Mouse (Mus musculus) cerebellum, adult 2 months (tissue): Measurements from ENCODE around the gene Palm3. TPM values are rescaled to one million over a fixed set of nuclear protein-coding genes. Genes with fewer than 3 reads are reported as not detected.
A peak's percentile ranks its signal among the peaks of the same experiment; 100 is the strongest.

ENCODE experiments used
- DNase-seq, 2 experiments: peaks; one replicate each; pipeline ENCODE4 v3.0.0; 2021
- H3K27ac ChIP-seq: fragments of 200-500 bp; 2 replicates; pipeline ENCODE4 v1.5.1; 2012; ENCODE audit warnings: low read length, control low read depth, inconsistent platforms; ENCODE audit not compliant: insufficient read depth
- H3K27me3 ChIP-seq: fragments of 200-500 bp; 2 replicates; pipeline ENCODE4 v1.6.1; 2012; ENCODE audit warnings: inconsistent platforms, mild to moderate bottlenecking, low read length, moderate library complexity; ENCODE audit not compliant: control insufficient read depth, insufficient read depth
- H3K4me1 ChIP-seq: fragments of 200-500 bp; 2 replicates; pipeline ENCODE4 v1.6.1; 2011; ENCODE audit warnings: low read length; ENCODE audit not compliant: control insufficient read depth, insufficient read depth
- H3K4me3 ChIP-seq: fragments of 200-500 bp; replicated peaks from 2 replicates; pipeline ENCODE3; 2011; ENCODE audit warnings: mild to moderate bottlenecking, low read depth, low read length, control low read depth; ENCODE audit not compliant: insufficient read depth
- CTCF ChIP-seq: fragments of 200-500 bp; IDR thresholded peaks from 2 replicates; pipeline ENCODE4 v1.5.1; 2011; ENCODE audit warnings: low read depth, mild to moderate bottlenecking, control low read depth, low read length, moderate library complexity, borderline replicate concordance; ENCODE audit not compliant: insufficient read depth
- POLR2A ChIP-seq: fragments of 200-500 bp; IDR thresholded peaks from 2 replicates; pipeline ENCODE4 v1.6.1; 2011; ENCODE audit warnings: low read length, control low read depth, borderline replicate concordance; ENCODE audit not compliant: insufficient read depth
- WGBS: fragments of 180-500 bp; shearing (Covaris S2); methylation state at CpG from one replicate; pipeline ENCODE4 v1.1.7; 2018; 5-methylcytosine and 5-hydroxymethylcytosine counted together
- polyA plus RNA-seq: library from polyadenylated mRNA; depleted of rRNA; stranded (reverse); fragments of >200 nt; gene quantifications from 2 replicates; pipeline ENCODE4 v1.2.3, GENCODE M21; 2012

The Palm3 gene
- polyA plus RNA-seq, 1 experiment = 4.1 TPM

DNA sequence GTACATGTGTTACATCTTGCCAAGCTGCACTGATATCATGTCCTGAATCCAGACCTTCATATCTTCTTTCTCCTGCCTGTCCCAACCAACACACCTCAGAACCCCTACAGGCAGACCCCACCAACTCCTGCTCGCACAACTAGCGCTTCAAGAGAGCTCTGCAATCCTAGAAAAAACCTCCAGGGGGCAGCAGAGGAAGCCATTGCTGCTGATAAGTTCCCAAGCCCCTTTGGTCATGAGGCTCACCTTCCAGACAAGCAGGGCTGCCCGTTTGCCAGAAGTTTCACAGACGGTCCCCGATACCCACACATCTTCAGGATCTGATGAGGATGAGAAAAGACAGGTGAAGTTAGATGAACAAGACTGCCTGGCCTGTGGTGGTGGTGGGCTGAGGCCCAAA, 17.8 kb downstream of the Palm3 start:
- Histone ChIP-seq H3K4me3 (no peak overlapping the region), H3K27ac (no peak overlapping the region), H3K27me3 (no peaks in the 10 kb centered on the region), H3K4me1 (no peaks in the 10 kb centered on the region)
- WGBS = 4% methylated on average over 5 of the region's 5 CpGs
- peak; percentile 62 to 76 for DNase-seq
- TF ChIP-seq CTCF (peak; percentile 73), POLR2A (no peak)

GRCm38 (mm10) chr8:84042066-84042947, 21.0 kb downstream of the Palm3 start, which contains the start of gene Il27ra:
Il27ra (minus strand) TSS chr8:84042589.
- Histone ChIP-seq H3K4me1 (no peaks in the 10 kb centered on the region), H3K27me3 (no peaks in the 10 kb centered on the region), H3K4me3 (peak within 1 kb of the TSS; percentile 26), H3K27ac (no peak within 1 kb of the TSS)
- 4% methylated on average over 40 of the region's 40 CpGs for WGBS
- TF ChIP-seq POLR2A = no peak
- TF ChIP-seq CTCF = peak; percentile 69; the same call in 1 of the 2 replicates
- DNase-seq = peak; percentile 25 to 46

- Histone ChIP-seq H3K4me3 (no peak overlapping the region), H3K4me1 (no peaks in the 10 kb centered on the region), H3K27ac (no peak overlapping the region), H3K27me3 (no peaks in the 10 kb centered on the region)
- WGBS = 35% methylated on average over 12 of the region's 12 CpGs
- no peak for TF ChIP-seq POLR2A
- TF ChIP-seq CTCF = no peak
- no peak for DNase-seq
Observed at GRCm38 (mm10) chr8:84042948-84043342, 21.7 kb downstream of the Palm3 start.

DNA sequence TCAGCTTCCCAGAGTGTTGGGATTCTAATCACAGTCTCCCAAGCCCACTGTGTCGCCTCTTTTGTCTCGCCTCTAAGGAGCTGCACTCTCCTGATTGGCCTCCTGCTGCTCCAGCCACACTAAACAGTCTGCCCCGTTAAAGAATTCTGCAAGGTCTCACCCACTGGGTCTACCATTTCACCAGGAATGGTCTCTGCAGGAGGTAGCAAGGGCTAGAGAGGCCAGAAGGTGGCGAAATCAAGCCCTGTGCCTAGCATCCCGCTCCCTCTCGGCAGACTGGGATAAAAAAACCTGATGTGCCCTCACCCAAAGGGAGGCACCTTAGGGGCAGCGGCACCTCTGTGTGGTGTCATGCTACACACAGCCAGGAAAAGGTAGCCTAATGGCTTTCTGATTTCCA, 22.8 kb downstream of the Palm3 start:
- 42% methylated on average over 7 of the region's 7 CpGs for WGBS
- no peak overlapping the region for H3K4me3 ChIP-seq
- no peak for TF ChIP-seq POLR2A
- TF ChIP-seq CTCF = no peak
- DNase-seq = no peak
- H3K4me1 ChIP-seq = no peaks in the 10 kb centered on the region
- no peak overlapping the region for H3K27ac ChIP-seq
- H3K27me3 ChIP-seq = no peaks in the 10 kb centered on the region

DNA sequence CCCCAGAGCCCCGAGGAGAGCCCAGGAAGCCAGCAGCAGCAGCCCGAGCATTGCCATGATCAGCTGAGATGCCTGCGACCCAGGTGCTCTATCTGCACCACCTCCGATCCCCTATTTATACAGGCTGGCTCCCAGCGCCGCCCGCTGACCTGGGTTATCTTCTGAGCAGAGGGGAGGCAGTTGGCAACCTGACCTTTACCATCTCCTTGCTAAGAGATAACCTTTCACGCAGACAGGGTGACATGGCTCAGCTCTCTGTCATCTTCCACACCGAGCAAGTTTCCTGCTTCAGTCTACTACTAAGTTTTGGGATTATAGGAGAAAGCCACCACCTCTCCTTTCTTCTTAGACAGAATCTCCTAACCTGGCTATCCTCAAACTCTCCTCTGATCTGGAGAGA, 23.6 kb downstream of the Palm3 start, which contains the start of gene Rln3:
TSS of gene Rln3 (minus strand) at position 101 of the 400 bp plus-strand sequence.
- no peaks in the 10 kb centered on the region for H3K27me3 ChIP-seq
- H3K4me1 ChIP-seq = no peaks in the 10 kb centered on the region
- H3K4me3 ChIP-seq = no peak within 1 kb of the TSS
- 39% methylated on average over 9 of the region's 9 CpGs for WGBS
- no peak for DNase-seq
- no peak for TF ChIP-seq CTCF
- no peak for TF ChIP-seq POLR2A
- no peak within 1 kb of the TSS for H3K27ac ChIP-seq

DNA sequence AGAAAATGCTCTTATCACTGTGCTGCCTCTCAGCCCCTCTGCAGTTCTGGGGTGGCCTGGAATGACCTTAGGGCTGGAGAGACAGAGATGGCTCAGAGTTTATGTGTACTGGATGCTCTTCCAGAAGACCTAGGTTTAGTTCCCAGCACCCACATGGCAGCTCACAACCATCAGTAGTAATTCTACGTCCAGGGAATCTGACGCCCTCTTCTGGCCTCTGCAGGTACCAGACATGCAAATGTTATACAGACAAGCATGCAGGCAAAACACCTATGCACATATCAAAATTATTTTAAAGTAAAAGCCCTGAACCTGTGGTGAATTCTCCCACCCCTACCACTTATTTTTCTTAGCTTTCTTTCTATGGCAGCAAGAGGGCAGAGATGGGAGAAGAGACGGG, 25.2 kb downstream of the Palm3 start:
- TF ChIP-seq POLR2A (no peak), CTCF (no peak)
- no peaks in the 10 kb centered on the region for H3K4me1 ChIP-seq
- no peak overlapping the region for H3K4me3 ChIP-seq
- no peak overlapping the region for H3K27ac ChIP-seq
- WGBS = 78% methylated on average over 3 of the region's 3 CpGs
- H3K27me3 ChIP-seq = no peaks in the 10 kb centered on the region
- no peak for DNase-seq

DNA sequence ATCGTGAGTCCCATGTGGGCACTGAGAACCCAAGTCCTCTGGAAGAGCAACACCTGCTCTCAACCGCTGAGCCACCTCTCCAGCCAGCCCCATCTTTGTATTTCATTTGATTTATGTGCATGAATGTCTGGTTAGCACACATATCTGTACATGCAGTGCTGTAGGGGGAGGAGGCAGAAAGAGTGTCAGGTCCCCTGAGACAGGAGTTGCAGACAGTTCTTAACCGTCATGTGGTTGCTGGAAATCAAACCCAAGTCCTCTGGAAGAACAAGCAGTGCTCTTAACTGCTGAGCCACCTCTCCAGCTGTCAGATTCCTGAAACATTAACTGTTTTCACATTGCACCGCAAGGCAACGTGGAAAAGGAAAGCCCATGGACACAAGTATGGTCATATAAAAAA, 26.9 kb downstream of the Palm3 start:
- WGBS = 78% methylated on average over 5 of the region's 5 CpGs
- H3K4me1 ChIP-seq = no peaks in the 10 kb centered on the region
- TF ChIP-seq CTCF = no peak
- no peak for TF ChIP-seq POLR2A
- DNase-seq = no peak
- H3K27ac ChIP-seq = no peak overlapping the region
- H3K27me3 ChIP-seq = no peaks in the 10 kb centered on the region
- H3K4me3 ChIP-seq = no peak overlapping the region

DNA sequence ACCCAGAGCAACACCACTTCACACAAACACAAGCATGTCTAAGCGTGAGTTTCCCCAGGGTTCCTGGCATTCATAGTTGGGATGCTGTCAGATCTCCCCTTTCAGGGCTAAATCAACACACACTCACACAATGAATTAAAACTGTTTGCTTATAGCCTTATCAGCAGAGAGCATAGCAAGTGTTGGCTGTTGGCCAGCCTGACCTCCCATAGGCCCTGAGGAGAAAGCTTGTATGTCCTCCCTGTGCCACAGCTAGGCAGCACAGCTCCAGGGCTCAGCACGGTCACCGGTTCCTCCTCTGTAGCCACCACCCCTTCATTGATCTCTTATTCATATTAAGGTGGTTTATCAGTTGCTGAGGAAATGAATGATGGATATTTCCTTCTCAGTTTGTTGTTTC, 31.5 kb downstream of the Palm3 start:
- no peak for TF ChIP-seq POLR2A
- no peak for TF ChIP-seq CTCF
- Histone ChIP-seq H3K27ac (no peak overlapping the region), H3K4me1 (no peaks in the 10 kb centered on the region), H3K27me3 (no peaks in the 10 kb centered on the region), H3K4me3 (no peak overlapping the region)
- no peak for DNase-seq
- 64% methylated on average over 3 of the region's 3 CpGs for WGBS
